Mouse (Mus musculus) lung, postnatal 0 days (tissue): ENCODE data around the gene Krtap5-1. TPM values are rescaled to one million over a fixed set of nuclear protein-coding genes. Genes with fewer than 3 reads are reported as not detected.
"Not testable (repeated sequence)": the region's sequence is repeated elsewhere in the genome, so short reads cannot be mapped to it uniquely, and the experiment has no call there.

Experiments
- ATAC-seq: fragments of 200-750 bp; cut with Nextera tagmentation; 2 replicates; pipeline ENCODE4 v1.8.0; 2017; ENCODE audit warnings: moderate library complexity
- DNase-seq: peaks from one replicate; pipeline ENCODE4 v3.0.0-alpha.2; 2016; ENCODE audit warnings: low spot score
- H3K27ac ChIP-seq: fragments of 300-500 bp; sonication (generic); 2 replicates; pipeline ENCODE4 v1.5.1; 2014; ENCODE audit warnings: antibody characterized with exemption, mild to moderate bottlenecking, low read length, mixed read lengths
- H3K27me3 ChIP-seq: fragments of 300-500 bp; sonication (generic); replicated peaks from 2 replicates; pipeline ENCODE4 v1.6.1; 2014; ENCODE audit warnings: low read length, mixed read lengths; ENCODE audit not compliant: insufficient read depth
- H3K36me3 ChIP-seq: fragments of 300-500 bp; sonication (generic); 2 replicates; pipeline ENCODE4 v1.6.1; 2014; ENCODE audit warnings: low read length, mixed read lengths; ENCODE audit not compliant: insufficient read depth
- H3K4me1 ChIP-seq: fragments of 300-500 bp; sonication (generic); 2 replicates; pipeline ENCODE4 v1.6.1; 2014; ENCODE audit warnings: antibody characterized with exemption, low read depth, low read length, mixed read lengths; ENCODE audit not compliant: insufficient read depth
- H3K4me2 ChIP-seq: fragments of 300-500 bp; sonication (generic); replicated peaks from 2 replicates; pipeline ENCODE4 v1.6.1; 2014; ENCODE audit warnings: low read depth, mild to moderate bottlenecking, low read length, moderate library complexity, mixed read lengths
- H3K4me3 ChIP-seq: fragments of 300-500 bp; sonication (generic); 2 replicates; pipeline ENCODE4 v1.5.1; 2014; ENCODE audit warnings: low read depth, low read length
- H3K9ac ChIP-seq: fragments of 300-500 bp; sonication (generic); replicated peaks from 2 replicates; pipeline ENCODE4 v1.6.1; 2014; ENCODE audit warnings: low read depth, mild to moderate bottlenecking
- H3K9me3 ChIP-seq: fragments of 300-500 bp; sonication (generic); 2 replicates; pipeline ENCODE4 v1.6.1; 2016; ENCODE audit warnings: low read length, mixed read lengths
- CTCF ChIP-seq: IDR thresholded peaks from 2 replicates; pipeline ENCODE4 v1.5.1; 2016; ENCODE audit warnings: antibody characterized with exemption, mild to moderate bottlenecking
- EP300 ChIP-seq: IDR thresholded peaks from 2 replicates; pipeline ENCODE4 v1.6.1; 2016; ENCODE audit warnings: antibody characterized with exemption, mild to moderate bottlenecking, control low read depth
- WGBS: fragments of 180-500 bp; shearing (Covaris S2); extraction: QIAGEN DNeasy Blood & Tissue Kit; methylation state at CpG from one replicate; pipeline ENCODE4 v1.1.7; 2014; 5-methylcytosine and 5-hydroxymethylcytosine counted together
- polyA plus RNA-seq: library from polyadenylated mRNA; unstranded; fragments of >200 nt; fragmentation: Nextera tagmentation; extraction: Ambion mirVana; gene quantifications from 2 replicates; pipeline ENCODE4 v1.2.1, GENCODE M21; 2015

Krtap5-1 gene
- polyA plus RNA-seq, result not detected in 2 replicates

DNA sequence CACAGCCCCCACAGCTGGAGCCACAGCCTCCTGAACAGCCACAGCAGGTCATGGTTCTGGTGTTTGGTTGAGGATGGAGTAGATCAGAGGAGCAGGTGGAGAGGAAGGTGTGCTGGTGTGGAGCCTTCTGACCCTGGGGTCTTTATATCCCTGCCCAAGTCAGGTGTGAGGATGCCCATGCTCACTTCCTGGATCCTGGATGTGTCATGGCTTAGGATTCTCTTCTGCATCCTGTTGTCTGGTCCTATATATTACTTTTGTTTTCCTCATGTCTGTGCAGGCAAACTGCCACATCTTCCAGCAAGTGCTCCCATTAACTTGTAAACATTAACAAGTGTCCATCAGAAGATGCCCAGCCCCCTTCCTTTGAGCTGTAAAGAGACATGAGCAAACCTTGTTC, at the start of gene Krtap5-1:
TSS of gene Krtap5-1 (minus strand) at position 101 of the 400 bp plus-strand sequence.
- H3K27me3 ChIP-seq, DNase-seq, H3K4me1 ChIP-seq, ATAC-seq, H3K9me3 ChIP-seq, H3K4me2 ChIP-seq, H3K9ac ChIP-seq, H3K4me3 ChIP-seq, H3K36me3 ChIP-seq, H3K27ac ChIP-seq: not testable (repeated sequence)

DNA sequence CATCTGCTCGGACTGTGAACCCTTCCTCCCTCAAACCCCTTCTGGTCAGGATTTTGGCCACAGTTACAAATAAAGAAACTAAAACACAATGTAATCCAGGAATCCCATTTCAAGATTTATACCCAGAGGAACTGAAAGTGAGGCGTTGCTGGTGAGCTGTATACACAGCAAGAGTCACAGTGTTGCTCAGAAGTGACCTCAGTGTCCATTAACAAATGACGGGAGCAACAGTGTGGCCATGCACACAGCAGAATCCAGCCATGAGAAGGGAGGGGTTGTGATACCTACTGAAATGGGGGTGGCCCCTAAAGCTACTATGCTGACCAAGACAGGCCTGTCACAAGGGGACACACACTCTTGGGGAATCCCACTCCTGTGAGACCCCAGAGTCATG, 45.3 kb upstream of the Krtap5-1 start:
- Histone ChIP-seq H3K9ac (no peak overlapping the region), H3K27me3 (no peaks in the 10 kb centered on the region), H3K4me1 (no peaks in the 10 kb centered on the region), H3K4me3 (no peak overlapping the region), H3K36me3 (no peaks in the 10 kb centered on the region), H3K4me2 (no peak overlapping the region), H3K27ac (no peak overlapping the region), H3K9me3 (no peaks in the 10 kb centered on the region)
- DNase-seq, result no peak
- no peak for TF ChIP-seq CTCF
- peak; percentile 24; the same call in 1 of the 2 replicates for TF ChIP-seq EP300
- 54% methylated on average over 3 of the region's 3 CpGs for WGBS
- no peak for ATAC-seq

GRCm38 (mm10) chr7:142341564-142342246, 44.8 kb upstream of the Krtap5-1 start:
- Histone ChIP-seq H3K9me3 (no peaks in the 10 kb centered on the region), H3K4me1 (no peaks in the 10 kb centered on the region), H3K27ac (no peak overlapping the region), H3K27me3 (no peaks in the 10 kb centered on the region), H3K36me3 (no peaks in the 10 kb centered on the region), H3K4me3 (no peak overlapping the region), H3K4me2 (no peak overlapping the region), H3K9ac (no peak overlapping the region)
- TF ChIP-seq CTCF (no peak), EP300 (no peak)
- ATAC-seq (peak; percentile 35; the same call in 1 of the 2 replicates), DNase-seq (no peak)
- WGBS, result 40% methylated on average over 10 of the region's 10 CpGs

- Histone ChIP-seq H3K4me1 (no peaks in the 10 kb centered on the region), H3K27me3 (no peaks in the 10 kb centered on the region), H3K4me3 (no peak overlapping the region), H3K9me3 (no peaks in the 10 kb centered on the region), H3K4me2 (no peak overlapping the region), H3K36me3 (no peaks in the 10 kb centered on the region), H3K27ac (no peak overlapping the region), H3K9ac (no peak overlapping the region)
- TF ChIP-seq EP300, result no peak
- peak; percentile 37; the same call in 1 of the 2 replicates for TF ChIP-seq CTCF
- WGBS, result 49% methylated on average over 10 of the region's 10 CpGs
- DNase-seq (peak; percentile 43), ATAC-seq (no peak; the same call in 1 of the 2 replicates)
Measured at GRCm38 (mm10) chr7:142340269-142340970, 43.5 kb upstream of the Krtap5-1 start.

DNA sequence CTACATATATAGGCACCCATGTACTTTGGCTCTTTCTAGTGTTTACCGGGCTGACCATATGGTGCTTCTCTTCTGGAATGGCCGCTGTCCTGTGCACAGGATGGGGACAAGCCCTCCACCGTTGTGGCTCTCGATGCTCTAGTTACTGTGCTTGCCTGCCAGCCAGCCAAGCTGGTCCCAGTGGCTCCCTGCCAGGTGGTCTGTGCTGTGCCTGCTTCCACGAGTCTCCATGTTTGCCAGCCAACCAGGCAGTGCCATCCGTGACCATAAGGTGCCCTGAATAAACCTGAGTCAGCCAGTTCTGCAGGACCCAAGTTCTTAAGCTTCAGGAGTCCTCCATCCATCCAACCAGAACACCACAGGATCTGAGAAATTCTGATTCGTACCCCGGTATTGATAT, 38.2 kb upstream of the Krtap5-1 start:
- no peaks in the 10 kb centered on the region for H3K4me1 ChIP-seq
- no peak for DNase-seq
- TF ChIP-seq EP300 (no peak), CTCF (no peak)
- no peaks in the 10 kb centered on the region for H3K27me3 ChIP-seq
- H3K9ac ChIP-seq, result no peak overlapping the region
- H3K4me3 ChIP-seq, result no peak overlapping the region
- 80% methylated on average over 8 of the region's 8 CpGs for WGBS
- no peaks in the 10 kb centered on the region for H3K36me3 ChIP-seq
- no peak for ATAC-seq
- H3K4me2 ChIP-seq, result no peak overlapping the region
- H3K9me3 ChIP-seq, result no peaks in the 10 kb centered on the region
- H3K27ac ChIP-seq, result no peak overlapping the region

DNA sequence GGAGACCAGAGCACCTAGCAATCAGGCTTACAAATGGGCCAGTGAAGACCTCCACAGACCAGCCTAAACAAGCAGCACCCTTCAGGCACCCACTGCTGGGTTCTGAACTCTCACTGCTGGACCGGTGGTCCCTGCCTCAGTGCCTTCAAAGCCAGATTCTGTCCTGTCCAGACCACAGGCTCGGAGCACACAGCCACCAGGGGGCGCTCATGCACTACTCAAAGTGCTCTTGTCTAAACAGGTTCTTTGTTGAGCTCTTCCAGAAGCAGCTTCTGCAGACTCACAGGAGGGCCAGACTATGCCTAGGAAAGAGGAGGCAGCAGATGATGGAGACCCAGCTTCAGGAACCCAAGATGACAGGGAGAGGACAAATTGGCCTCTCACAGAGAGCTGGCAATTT, 37.3 kb upstream of the Krtap5-1 start:
- no peak for TF ChIP-seq EP300
- peak; percentile 98 for TF ChIP-seq CTCF
- Histone ChIP-seq H3K9me3 (no peaks in the 10 kb centered on the region), H3K4me3 (no peak overlapping the region), H3K4me2 (no peak overlapping the region), H3K9ac (no peak overlapping the region), H3K4me1 (no peaks in the 10 kb centered on the region), H3K36me3 (no peaks in the 10 kb centered on the region), H3K27me3 (no peaks in the 10 kb centered on the region), H3K27ac (no peak overlapping the region)
- DNase-seq (peak; percentile 91), ATAC-seq (peak; percentile 78)
- 0% methylated on average over 3 of the region's 3 CpGs for WGBS

- H3K4me1 ChIP-seq, H3K9ac ChIP-seq, H3K36me3 ChIP-seq, H3K27me3 ChIP-seq, H3K4me2 ChIP-seq, H3K4me3 ChIP-seq, H3K27ac ChIP-seq, DNase-seq, H3K9me3 ChIP-seq, ATAC-seq: not testable (repeated sequence)
- 78% methylated on average over 1 of the region's 9 CpGs for WGBS
Measured at GRCm38 (mm10) chr7:142332741-142333140, 35.8 kb upstream of the Krtap5-1 start.
